Mouse (Mus musculus) midbrain, embryonic 10.5 days (tissue): Measurements from ENCODE around the gene Gadd45b. TPM values are rescaled to one million over a fixed set of nuclear protein-coding genes. Genes with fewer than 3 reads are reported as not detected.

Source experiments
- DNase-seq: peaks from one replicate; pipeline ENCODE4 v3.0.0-alpha.2; 2017; ENCODE audit warnings: low spot score
- H3K27ac ChIP-seq: fragments of 300-500 bp; sonication (generic); replicated peaks from 2 replicates; pipeline ENCODE4 v1.5.1; 2016; ENCODE audit warnings: mild to moderate bottlenecking
- H3K27me3 ChIP-seq: fragments of 300-500 bp; sonication (generic); 2 replicates; pipeline ENCODE4 v1.6.1; 2016; ENCODE audit warnings: low read depth, mild to moderate bottlenecking; ENCODE audit not compliant: poor library complexity, severe bottlenecking
- H3K36me3 ChIP-seq: fragments of 300-500 bp; sonication (generic); 2 replicates; pipeline ENCODE4 v1.6.1; 2016; ENCODE audit warnings: mild to moderate bottlenecking, moderate library complexity
- H3K4me1 ChIP-seq: fragments of 300-500 bp; sonication (generic); 2 replicates; pipeline ENCODE4 v1.6.1; 2016
- H3K4me3 ChIP-seq: fragments of 300-500 bp; sonication (generic); 2 replicates; pipeline ENCODE4 v1.5.1; 2016; ENCODE audit warnings: mild to moderate bottlenecking, moderate library complexity
- H3K9me3 ChIP-seq: fragments of 300-500 bp; sonication (generic); replicated peaks from 2 replicates; pipeline ENCODE4 v1.6.1; 2016; ENCODE audit warnings: mild to moderate bottlenecking
- WGBS: fragments of 180-500 bp; shearing (Covaris S2); methylation state at CpG from one replicate; pipeline ENCODE4 v1.1.7; 2016; 5-methylcytosine and 5-hydroxymethylcytosine counted together
- polyA plus RNA-seq: library from polyadenylated mRNA; unstranded; fragments of >200 nt; fragmentation: Nextera tagmentation; extraction: Ambion mirVana; gene quantifications from 2 replicates; pipeline ENCODE4 v1.2.1, GENCODE M21; 2016

Gene Gadd45b
- polyA plus RNA-seq, 1 experiment from 2014 or later = 6.1 TPM

DNA sequence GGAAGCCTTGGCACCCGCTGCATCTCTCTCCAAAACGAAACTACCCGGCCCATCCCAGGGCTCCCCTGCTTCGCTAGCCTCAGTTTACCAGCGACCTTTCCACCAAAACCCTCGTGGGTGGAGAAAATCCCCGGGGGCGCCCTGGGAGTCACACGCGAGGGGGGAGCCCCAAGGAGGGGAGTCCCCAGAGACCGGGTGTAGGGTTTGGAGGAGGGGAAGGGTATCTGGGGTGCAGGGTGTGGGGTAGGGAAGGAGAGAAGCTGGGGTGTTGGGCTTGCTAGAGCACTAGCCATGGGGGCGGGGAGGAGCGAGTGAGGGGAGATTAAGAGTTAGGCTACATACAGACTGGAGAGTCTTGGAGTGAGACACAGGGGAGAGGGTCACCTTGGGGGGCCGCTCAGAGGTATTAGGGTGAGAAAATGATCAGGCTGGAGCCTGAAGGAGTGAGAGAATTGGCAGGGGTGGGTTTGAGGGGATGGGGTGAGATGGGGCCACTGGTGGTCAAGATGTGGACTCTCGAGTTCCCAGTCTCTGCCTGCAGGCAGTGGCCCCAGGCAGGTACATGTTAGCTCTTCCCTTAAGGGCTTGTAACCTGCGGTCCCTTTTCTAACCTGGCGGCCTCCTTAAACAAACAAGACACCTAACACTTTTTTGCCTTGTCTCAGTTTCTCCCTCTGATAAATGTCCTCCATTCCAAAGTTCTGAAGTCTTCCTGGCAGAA is 3.0 kb downstream of the Gadd45b start:
- DNase-seq = no peak
- H3K27ac ChIP-seq = peak overlapping the region; percentile 49; the same call in 1 of the 2 replicates
- WGBS = under 1% methylated on average over 17 of the region's 17 CpGs

GRCm38 (mm10) chr10:80933421-80933979 is 3.6 kb downstream of the Gadd45b start:
- no peaks in the 10 kb centered on the region for H3K36me3 ChIP-seq
- peaks cover 91% of the 10 kb centered on the region for H3K27me3 ChIP-seq
- 3% methylated on average over 21 of the region's 21 CpGs for WGBS
- peaks cover 94% of the 10 kb centered on the region for H3K4me1 ChIP-seq
- H3K27ac ChIP-seq = no peak overlapping the region
- no peaks in the 10 kb centered on the region for H3K9me3 ChIP-seq
- H3K4me3 ChIP-seq = peak overlapping the region; percentile 65
- DNase-seq = peak; percentile 25

More for the DNA sequence above, 3.0 kb downstream of the Gadd45b start:
- Histone ChIP-seq H3K4me3 (peak overlapping the region; percentile 65), H3K36me3 (no peaks in the 10 kb centered on the region), H3K27me3 (peaks cover 85% of the 10 kb centered on the region), H3K9me3 (no peaks in the 10 kb centered on the region), H3K4me1 (peaks cover 91% of the 10 kb centered on the region)

GRCm38 (mm10) chr10:80934136-80934985 is 4.5 kb downstream of the Gadd45b start:
- Histone ChIP-seq H3K4me1 (peaks cover 94% of the 10 kb centered on the region), H3K27me3 (peaks cover 94% of the 10 kb centered on the region), H3K4me3 (0 out of 2 replicates have a peak overlapping the region, but pooled peaks have one; percentile 65), H3K27ac (no peak overlapping the region), H3K36me3 (no peaks in the 10 kb centered on the region), H3K9me3 (no peaks in the 10 kb centered on the region)
- DNase-seq = no peak
- 37% methylated on average over 14 of the region's 14 CpGs for WGBS

DNA sequence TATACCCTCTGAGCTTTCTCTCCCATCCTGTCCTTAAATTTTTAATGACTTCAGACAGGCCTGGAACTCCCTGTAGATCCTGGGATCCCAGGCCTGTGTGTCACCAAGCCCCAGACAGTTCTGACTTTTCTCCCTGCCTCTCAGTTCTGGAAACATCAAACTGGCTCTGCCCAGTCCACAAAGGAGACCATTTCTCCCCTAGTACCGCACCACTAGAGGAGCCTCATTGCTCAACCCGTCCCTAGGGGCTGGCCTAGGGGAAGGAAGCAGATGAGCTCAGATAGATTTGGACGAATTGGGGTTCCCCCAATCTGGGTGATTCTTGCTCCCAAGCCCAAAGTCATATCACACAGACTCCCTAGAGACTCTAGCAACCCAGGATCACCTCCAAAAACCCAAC is 5.4 kb downstream of the Gadd45b start:
- Histone ChIP-seq H3K4me1 (peaks cover 95% of the 10 kb centered on the region), H3K27ac (no peak overlapping the region), H3K27me3 (peaks cover 99% of the 10 kb centered on the region), H3K9me3 (no peaks in the 10 kb centered on the region), H3K36me3 (no peaks in the 10 kb centered on the region), H3K4me3 (peak overlapping the region; percentile 46; the same call in 1 of the 2 replicates)
- WGBS = 4% methylated on average over 3 of the region's 3 CpGs
- DNase-seq = no peak

DNA sequence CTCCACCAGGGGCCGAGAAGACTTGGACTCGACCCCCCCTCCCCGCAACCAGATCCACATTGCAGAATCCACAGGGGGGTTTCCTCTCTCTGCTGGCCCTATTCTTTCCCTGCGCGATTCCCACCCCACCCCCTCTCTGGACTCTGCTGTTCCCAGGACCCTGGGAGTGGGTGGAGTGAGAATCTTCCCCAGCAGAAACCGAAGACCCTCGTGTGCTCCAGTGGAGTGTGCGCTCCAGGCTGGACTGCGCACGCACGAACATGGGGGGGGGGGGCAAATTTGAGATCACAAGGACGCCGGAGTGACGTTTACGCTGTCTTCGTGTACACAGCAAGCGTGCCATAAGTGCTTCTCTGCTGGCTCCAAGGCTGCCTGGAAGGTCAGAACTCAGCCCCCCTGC is 5.8 kb downstream of the Gadd45b start:
- WGBS = 9% methylated on average over 17 of the region's 17 CpGs
- Histone ChIP-seq H3K4me3 (peak overlapping the region; percentile 46), H3K27me3 (peaks cover 99% of the 10 kb centered on the region), H3K4me1 (peaks cover 95% of the 10 kb centered on the region), H3K36me3 (no peaks in the 10 kb centered on the region), H3K27ac (peak overlapping the region; percentile 39; the same call in 1 of the 2 replicates), H3K9me3 (no peaks in the 10 kb centered on the region)
- peak; percentile 22 for DNase-seq

- WGBS = 2% methylated on average over 37 of the region's 37 CpGs
- Histone ChIP-seq H3K4me1 (peaks cover 95% of the 10 kb centered on the region), H3K9me3 (no peaks in the 10 kb centered on the region), H3K27ac (peak overlapping the region; percentile 39), H3K4me3 (peak overlapping the region; percentile 46), H3K27me3 (peaks cover 99% of the 10 kb centered on the region), H3K36me3 (no peaks in the 10 kb centered on the region)
- peak; percentile 57 for DNase-seq
Measured at GRCm38 (mm10) chr10:80936135-80936809, 6.4 kb downstream of the Gadd45b start.

DNA sequence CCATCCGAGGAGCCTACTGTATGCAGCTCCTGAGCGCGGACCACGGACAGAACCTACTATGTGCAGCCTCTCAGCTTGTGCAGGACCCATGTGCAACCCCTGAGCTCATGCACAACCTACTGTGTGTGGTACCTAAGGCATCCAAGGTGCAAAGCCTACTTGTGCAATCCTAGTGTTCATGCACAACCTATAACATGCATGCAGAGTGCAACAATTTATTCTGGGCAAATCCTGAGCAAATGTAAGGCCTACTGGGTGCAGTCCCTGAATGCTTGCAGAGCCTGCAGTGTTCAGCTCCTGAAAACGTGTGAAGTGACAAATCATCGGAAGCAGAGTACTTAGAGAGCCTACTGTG is 6.9 kb downstream of the Gadd45b start:
- Histone ChIP-seq H3K4me1 (peaks cover 92% of the 10 kb centered on the region), H3K36me3 (no peaks in the 10 kb centered on the region), H3K9me3 (no peaks in the 10 kb centered on the region), H3K27ac (peak overlapping the region; percentile 39), H3K4me3 (peak overlapping the region; percentile 46), H3K27me3 (peaks cover 99% of the 10 kb centered on the region)
- 11% methylated on average over 6 of the region's 6 CpGs for WGBS
- DNase-seq = no peak

DNA sequence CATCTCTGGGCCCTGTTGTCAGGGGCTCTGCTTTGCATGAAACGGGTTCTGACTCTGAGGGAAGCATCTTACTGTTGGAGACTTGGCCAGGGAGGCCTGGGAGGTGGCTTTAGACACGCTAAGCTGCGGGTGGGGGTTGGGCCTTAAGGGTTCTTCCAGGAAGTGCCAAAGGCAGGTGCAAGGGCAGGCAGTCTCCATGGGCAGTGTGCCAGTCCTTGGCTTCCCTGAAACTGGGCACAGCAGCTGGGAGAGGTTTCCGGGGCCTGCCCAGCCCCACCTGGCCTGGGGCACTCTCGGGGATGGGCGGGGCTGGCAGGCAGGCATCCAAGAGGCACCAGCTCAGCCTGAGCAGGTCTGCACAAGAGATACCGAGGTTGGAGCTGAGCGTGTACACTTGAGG is 7.8 kb downstream of the Gadd45b start:
- Histone ChIP-seq H3K4me3 (no peak overlapping the region), H3K36me3 (no peaks in the 10 kb centered on the region), H3K27ac (no peak overlapping the region), H3K4me1 (peaks cover 83% of the 10 kb centered on the region), H3K9me3 (no peaks in the 10 kb centered on the region), H3K27me3 (peaks cover 94% of the 10 kb centered on the region)
- no peak for DNase-seq
- WGBS = 31% methylated on average over 8 of the region's 8 CpGs

GRCm38 (mm10) chr10:80938831-80939550 is 9.1 kb downstream of the Gadd45b start:
- WGBS = 14% methylated on average over 15 of the region's 15 CpGs
- H3K36me3 ChIP-seq = no peaks in the 10 kb centered on the region
- peaks cover 81% of the 10 kb centered on the region for H3K27me3 ChIP-seq
- peak overlapping the region; percentile 53 for H3K4me3 ChIP-seq
- no peaks in the 10 kb centered on the region for H3K9me3 ChIP-seq
- peaks cover 69% of the 10 kb centered on the region for H3K4me1 ChIP-seq
- DNase-seq = peak; percentile 50
- peak overlapping the region; percentile 43; the same call in 1 of the 2 replicates for H3K27ac ChIP-seq

DNA sequence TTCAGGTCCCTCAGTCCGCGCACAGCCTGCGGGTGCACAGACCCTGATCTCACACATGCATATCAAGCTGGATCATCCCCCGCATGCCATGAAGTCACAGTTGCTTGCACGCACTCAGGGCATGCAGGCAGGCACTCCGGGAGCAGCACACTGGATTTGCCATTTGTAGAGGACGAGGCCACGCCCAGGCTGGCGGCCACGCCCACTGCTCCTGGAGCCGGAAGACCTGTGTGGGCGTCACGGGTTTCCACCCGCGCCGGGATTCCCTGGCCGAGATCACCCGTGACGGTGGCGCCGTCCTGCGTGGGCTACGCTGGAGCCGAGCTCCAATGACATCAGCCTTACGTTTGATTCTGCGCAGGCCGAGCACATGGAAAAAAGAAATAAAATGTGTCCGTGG is 9.8 kb downstream of the Gadd45b start:
- no peaks in the 10 kb centered on the region for H3K9me3 ChIP-seq
- WGBS = 8% methylated on average over 28 of the region's 28 CpGs
- H3K27ac ChIP-seq = peak overlapping the region; percentile 43
- H3K4me3 ChIP-seq = peak overlapping the region; percentile 53
- H3K4me1 ChIP-seq = peaks cover 63% of the 10 kb centered on the region
- peak; percentile 75 for DNase-seq
- H3K36me3 ChIP-seq = no peaks in the 10 kb centered on the region
- peaks cover 74% of the 10 kb centered on the region for H3K27me3 ChIP-seq

- 60% methylated on average over 8 of the region's 8 CpGs for WGBS
- no peaks in the 10 kb centered on the region for H3K36me3 ChIP-seq
- peaks cover 58% of the 10 kb centered on the region for H3K4me1 ChIP-seq
- H3K9me3 ChIP-seq = no peaks in the 10 kb centered on the region
- no peak overlapping the region; the same call in 1 of the 2 replicates for H3K27ac ChIP-seq
- H3K4me3 ChIP-seq = peak overlapping the region; percentile 53
- DNase-seq = no peak
- H3K27me3 ChIP-seq = peaks cover 66% of the 10 kb centered on the region
Measured at GRCm38 (mm10) chr10:80940320-80940987, 10.6 kb downstream of the Gadd45b start.
